Mouse (Mus musculus) cerebellum, adult 11-12 months (tissue): ENCODE measurements at regions not wholly inside any gene's neighbourhood (a gene's known extent, or its start where the extent isn't known, plus 50 kb on each side); places are given as distances from the start of the nearest gene placed in this dataset.

Experiments
- DNase-seq: peaks from one replicate; pipeline ENCODE4 v3.0.0; 2022

- DNase-seq = no peak
Observed at GRCm38 (mm10) chr15:69766743-69767142, 3266.0 kb upstream of the Lrrc6 start.

DNA sequence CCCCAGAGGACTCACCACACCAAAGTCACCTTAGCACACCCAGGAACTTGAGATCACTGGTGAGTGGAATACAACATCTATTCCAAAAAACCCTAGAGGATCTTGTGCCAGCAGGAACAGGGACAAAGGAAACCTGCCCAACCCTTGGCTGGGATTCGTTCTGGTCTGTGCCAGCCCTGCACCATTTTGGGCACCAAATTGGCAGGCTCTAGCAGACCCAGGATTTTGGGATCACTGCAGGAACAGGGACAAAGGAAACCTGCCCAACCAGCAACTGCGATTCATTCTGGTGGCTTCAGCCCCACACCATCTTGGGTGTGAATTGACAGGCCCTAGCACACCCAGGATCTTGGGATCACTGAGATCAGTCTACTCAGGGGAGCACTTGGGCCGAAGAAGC lies 3251.9 kb upstream of the Lrrc6 start:
- peak; percentile 5 for DNase-seq

DNA sequence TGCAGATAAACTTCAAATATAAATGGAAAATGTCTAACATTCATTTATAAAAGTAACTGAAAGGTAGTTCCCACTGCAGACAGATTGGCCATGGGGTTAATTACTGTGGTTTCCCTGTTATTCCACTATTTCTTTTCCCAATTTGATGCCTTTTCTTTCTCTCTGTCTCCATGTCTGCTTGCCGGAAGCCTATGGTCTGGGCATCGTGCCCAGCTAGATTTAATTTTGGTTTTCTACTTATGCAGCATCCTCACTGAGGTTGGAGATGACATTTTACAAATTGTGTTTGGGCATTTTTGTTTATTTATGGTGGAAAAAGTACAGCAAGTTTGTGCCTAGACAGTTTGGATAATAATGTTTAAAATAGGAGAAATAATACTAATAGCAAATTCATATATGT lies 3214.0 kb upstream of the Lrrc6 start:
- no peak for DNase-seq

DNA sequence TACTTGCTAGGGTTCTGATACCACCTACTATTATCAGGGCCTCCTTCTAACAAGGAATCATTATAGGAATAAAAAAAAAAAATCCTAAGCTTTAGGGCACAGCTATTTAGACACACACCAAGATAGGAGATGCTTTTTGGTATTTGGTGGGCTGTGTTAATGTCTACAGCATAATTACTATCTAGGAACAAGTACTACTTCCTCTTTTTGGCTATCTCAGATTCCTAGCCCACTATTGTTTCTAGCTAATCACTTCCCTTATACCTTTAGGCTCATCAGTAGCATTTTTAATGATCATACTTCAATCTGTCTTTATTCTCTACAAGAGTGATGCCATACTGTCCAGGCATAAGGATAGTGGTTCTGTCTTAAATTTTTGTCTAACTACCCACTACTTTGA lies 3213.2 kb upstream of the Lrrc6 start:
- DNase-seq = no peak

GRCm38 (mm10) chr15:69695639-69696205 lies 3195.0 kb upstream of the Lrrc6 start:
- DNase-seq = no peak

GRCm38 (mm10) chr15:69690501-69690900 lies 3189.8 kb upstream of the Lrrc6 start:
- DNase-seq = no peak
